ENCODE assay signal across 8 mouse cellular contexts in genomic region chr12:105497894-105498293, GRCm38 (mm10). TPM values are rescaled to one million over a fixed set of nuclear protein-coding genes. Genes with fewer than 3 reads are reported as not detected.
DNase-seq lines count a peak whose midpoint lies in the region; ATAC-seq lines count a peak whose summit lies in the region.

No protein-coding gene starts in this region.

- whole genome bisulfite sequencing in forebrain, embryonic 12.5 days, result 8% methylated on average over 6 of the region's 6 CpGs
- WGBS in lung, embryonic 15.5 days, result 16% methylated on average over 6 of the region's 6 CpGs

- H3K4me1 ChIP-seq in forebrain, embryonic 12.5 days, result no peaks in the 10 kb centered on the region
- H3K4me1 ChIP-seq in lung, embryonic 15.5 days, result peaks cover 14% of the 10 kb centered on the region

- H3K9ac ChIP-seq in forebrain, embryonic 12.5 days, result no peak overlapping the region
- no peak overlapping the region for H3K9ac ChIP-seq in lung, embryonic 15.5 days

- H3K4me3 ChIP-seq in forebrain, embryonic 12.5 days (replicated peaks), result no peak overlapping the region
- H3K4me3 ChIP-seq in lung, embryonic 15.5 days, result no peak overlapping the region

- H3K9me3 ChIP-seq in forebrain, embryonic 12.5 days, result no peaks in the 10 kb centered on the region
- no peaks in the 10 kb centered on the region for H3K9me3 ChIP-seq in lung, embryonic 15.5 days

- peak; percentile 36 for DNase-seq in CD4-positive helper T cell, adult 2 months (ENCODE audit: low read depth, low spot score)
- DNase-seq in brain, adult 2 months (ENCODE audit: low read depth, low spot score), result peak; percentile 70
- peak; percentile 91 for DNase-seq in heart, postnatal 4 days
- peak; percentile 83 for DNase-seq in layer of hippocampus, adult 11-12 months (ENCODE audit: low spot score)
- DNase-seq in ovary, postnatal 14 days (ENCODE audit: low spot score), result peak; percentile 77
- DNase-seq in urinary bladder, adult 18-20 months (ENCODE audit: low spot score in 2 of 2), result peak; percentile 60 to 80

- no peaks in the 10 kb centered on the region for H3K36me3 ChIP-seq in forebrain, embryonic 12.5 days (replicated peaks)
- H3K36me3 ChIP-seq in lung, embryonic 15.5 days, result no peaks in the 10 kb centered on the region

- peak; percentile 67 for ATAC-seq in forebrain, embryonic 12.5 days (ENCODE audit: low FRiP score)
- peak; percentile 72; the same call in 1 of the 2 replicates for ATAC-seq in lung, embryonic 15.5 days (ENCODE audit: borderline replicate concordance, extremely low read depth, low FRiP score, low TSS enrichment)

- no peaks in the 10 kb centered on the region for H3K27me3 ChIP-seq in forebrain, embryonic 12.5 days
- H3K27me3 ChIP-seq in lung, embryonic 15.5 days, result no peaks in the 10 kb centered on the region; the same call in 1 of the 2 replicates

- H3K27ac ChIP-seq in forebrain, embryonic 12.5 days, result no peak overlapping the region
- H3K27ac ChIP-seq in lung, embryonic 15.5 days, result no peak overlapping the region

- no peak overlapping the region for H3K4me2 ChIP-seq in forebrain, embryonic 12.5 days
- H3K4me2 ChIP-seq in lung, embryonic 15.5 days, result no peak overlapping the region

RNA-seq across cellular contexts. Expression of gene D430019H16Rik, which starts 44.2 kb away (rescaled TPM):
- 7.7 and 7.9 TPM in 2 replicates for polyA plus RNA-seq in forebrain, embryonic 12.5 days (2016; fragmentation: Nextera tagmentation; extraction: Ambion mirVana)
- 1 to 10 TPM; 1.0 to 1.2 TPM for total RNA-seq in heart, postnatal 4 days (2021)
- polyA plus RNA-seq in lung, embryonic 15.5 days (2015; fragmentation: Nextera tagmentation; extraction: Ambion mirVana), result 1.1 and 1.3 TPM in 2 replicates

Comparison
In these comparisons a context has a peak if more than half of its experiments do, and no peak if none do; other contexts are left out.
1. DNase-seq: peak in every context shown above with its lines; median percentile 91 in heart, postnatal 4 days; 83 in layer of hippocampus, adult 11-12 months; 77 in ovary, postnatal 14 days; 70 in brain, adult 2 months; 70 in urinary bladder, adult 18-20 months; 36 in CD4-positive helper T cell, adult 2 months.